Mouse (Mus musculus) induced T-regulatory cell, adult 2 months (primary cell): Measurements from ENCODE around the gene Adcyap1r1.

ENCODE experiments used
- DNase-seq: peaks from one replicate; pipeline ENCODE4 v3.0.0-alpha.2; 2012; ENCODE audit warnings: low read depth

The Adcyap1r1 gene

DNA sequence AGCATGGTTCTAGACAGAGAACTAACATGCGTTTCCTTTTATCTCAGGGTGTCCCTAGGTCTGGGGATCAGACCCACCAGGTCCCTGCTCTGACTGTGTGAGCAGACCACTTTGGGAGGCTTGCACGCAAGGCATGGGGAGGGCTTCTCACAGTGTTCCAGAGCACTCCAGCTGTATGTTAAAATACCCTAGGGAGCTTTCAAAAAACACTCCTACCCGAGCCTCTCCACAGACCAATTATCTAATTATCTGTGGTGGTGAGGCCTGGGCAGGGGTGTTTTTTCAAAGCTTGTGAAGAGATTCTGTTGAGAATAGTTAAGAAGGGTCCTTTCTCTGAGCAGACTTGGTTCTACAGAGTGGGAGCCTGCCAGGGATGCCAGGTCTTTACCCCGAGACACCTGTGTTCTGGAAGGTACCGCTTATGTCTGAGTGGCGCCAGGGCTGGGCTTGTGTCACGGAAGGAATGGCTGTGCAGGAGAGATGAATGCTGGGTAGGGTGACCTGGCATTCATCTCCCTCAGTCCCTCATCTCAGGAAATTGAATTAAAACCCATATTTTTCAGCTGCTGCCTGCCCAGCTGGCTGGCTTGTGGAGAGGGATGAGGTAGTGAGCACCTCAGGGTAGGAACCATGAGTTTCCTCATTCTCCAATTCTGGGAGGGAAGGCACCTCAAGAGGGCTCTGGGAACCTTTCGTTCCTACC is 2.7 kb upstream of the Adcyap1r1 start:
- no peak for DNase-seq

- no peak for DNase-seq
Observed at GRCm38 (mm10) chr6:55452381-55452780, 603 bp downstream of the Adcyap1r1 start.

DNA sequence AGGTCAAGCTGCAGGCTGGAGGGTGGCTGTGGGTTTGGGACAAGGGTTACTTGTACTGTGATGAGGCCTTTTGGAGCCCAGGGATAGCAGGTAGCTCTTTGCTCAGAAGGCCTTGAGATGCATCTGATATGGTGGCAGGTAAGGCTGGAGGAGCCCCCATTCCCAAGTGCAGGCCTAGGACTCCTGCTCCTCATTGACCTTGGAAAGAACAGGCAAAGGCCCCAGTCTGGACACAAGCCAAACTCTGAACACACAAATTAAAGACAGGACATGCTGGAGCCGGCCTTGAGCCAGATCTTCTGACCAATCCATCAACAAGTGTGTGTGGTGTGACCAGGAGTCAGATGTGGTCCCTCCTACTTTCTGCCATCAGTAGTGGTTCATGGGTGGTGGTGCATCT is 1.8 kb downstream of the Adcyap1r1 start:
- DNase-seq, result no peak

GRCm38 (mm10) chr6:55455641-55456040 is 3.9 kb downstream of the Adcyap1r1 start:
- DNase-seq, result no peak

GRCm38 (mm10) chr6:55457727-55458126 is 5.9 kb downstream of the Adcyap1r1 start:
- DNase-seq, result no peak

DNA sequence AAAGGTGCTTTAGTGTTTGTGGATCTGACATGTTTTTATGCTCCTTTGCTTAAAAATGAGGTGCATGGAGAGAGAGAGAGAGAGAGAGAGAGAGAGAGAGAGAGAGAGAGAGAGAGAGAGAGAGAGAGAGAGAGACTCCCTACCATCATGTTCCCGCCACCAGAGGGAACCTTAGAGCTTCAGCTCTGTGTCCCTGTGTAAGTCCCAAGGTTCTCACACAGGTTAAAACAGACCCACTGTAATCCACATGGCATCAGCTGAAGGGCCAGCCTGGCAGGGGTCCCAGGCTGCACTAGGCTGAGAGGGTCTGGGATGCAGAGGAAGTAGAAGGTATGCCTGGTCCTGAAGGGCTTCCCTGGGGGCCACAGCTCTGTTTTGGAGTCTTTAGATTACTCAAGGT is 6.4 kb downstream of the Adcyap1r1 start:
- DNase-seq, result no peak

DNA sequence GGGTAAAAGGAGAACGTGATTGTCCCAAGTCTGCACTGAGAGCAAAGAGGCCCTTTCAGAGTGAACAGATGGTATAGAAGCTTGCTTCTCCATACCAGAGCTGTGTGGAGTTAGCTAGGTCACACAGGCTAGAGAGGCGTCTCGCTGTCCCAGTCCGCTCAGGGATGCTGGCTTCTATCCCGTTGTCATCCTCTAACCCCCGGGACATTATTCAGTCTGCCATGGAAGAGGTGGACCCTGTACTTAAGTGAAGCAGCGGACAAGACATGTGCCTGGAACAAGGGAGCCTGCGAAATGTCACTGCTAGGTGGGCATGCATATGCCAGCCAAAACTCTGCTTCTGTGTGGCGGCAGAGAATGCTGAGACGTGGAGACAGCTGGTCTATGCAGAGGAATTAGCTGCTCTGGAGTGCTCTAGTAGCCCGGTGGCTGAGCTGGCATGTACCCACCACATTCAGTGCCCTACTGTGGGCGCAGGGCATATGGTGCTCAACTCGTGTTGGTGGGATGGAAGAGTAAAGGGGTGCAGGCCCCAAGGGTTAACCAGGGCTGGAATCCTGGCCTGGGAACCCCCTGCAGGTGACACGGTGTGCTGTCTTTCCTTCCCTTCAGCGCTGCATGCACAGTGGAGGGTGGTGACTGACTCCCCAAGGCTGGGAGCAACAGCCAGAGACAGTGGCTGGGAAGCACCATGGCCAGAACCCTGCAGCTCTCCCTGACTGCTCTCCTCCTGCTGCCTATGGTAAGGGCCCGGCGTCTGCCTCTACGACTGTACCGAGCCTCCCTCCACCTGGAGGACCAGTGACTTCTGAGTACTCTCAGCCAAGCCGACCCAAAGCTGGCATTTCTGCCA is 8.0 kb downstream of the Adcyap1r1 start:
- DNase-seq, result no peak

- peak; percentile 42 for DNase-seq
Observed at GRCm38 (mm10) chr6:55461141-55461540, 9.4 kb downstream of the Adcyap1r1 start.

DNA sequence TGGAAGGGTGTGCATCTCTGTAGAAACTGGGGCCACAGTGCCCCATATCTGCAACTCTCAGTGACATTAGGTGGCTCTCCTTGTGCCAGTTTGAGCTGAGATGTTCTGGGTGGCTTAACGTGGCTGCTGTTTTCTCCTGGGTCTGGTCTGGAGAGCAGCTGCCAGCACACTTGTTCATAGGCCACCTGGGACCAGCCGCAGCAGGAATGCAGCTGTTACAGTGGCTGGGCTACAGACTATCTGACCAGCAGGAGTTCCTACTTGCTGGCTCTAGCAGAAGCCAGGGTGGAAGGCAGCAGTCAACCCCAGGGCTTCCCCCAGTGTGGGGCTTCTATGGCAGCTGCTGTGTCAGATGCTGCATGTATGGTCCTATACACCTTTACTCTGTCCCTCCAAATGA is 9.9 kb downstream of the Adcyap1r1 start:
- DNase-seq, result no peak

- no peak for DNase-seq
Observed at GRCm38 (mm10) chr6:55462394-55462793, 10.6 kb downstream of the Adcyap1r1 start.

GRCm38 (mm10) chr6:55463966-55464365 is 12.2 kb downstream of the Adcyap1r1 start:
- DNase-seq, result no peak

GRCm38 (mm10) chr6:55465311-55465710 is 13.5 kb downstream of the Adcyap1r1 start:
- DNase-seq, result no peak

GRCm38 (mm10) chr6:55466301-55466761 is 14.6 kb downstream of the Adcyap1r1 start:
- DNase-seq, result no peak

GRCm38 (mm10) chr6:55470691-55471090 is 18.9 kb downstream of the Adcyap1r1 start:
- DNase-seq, result no peak

DNA sequence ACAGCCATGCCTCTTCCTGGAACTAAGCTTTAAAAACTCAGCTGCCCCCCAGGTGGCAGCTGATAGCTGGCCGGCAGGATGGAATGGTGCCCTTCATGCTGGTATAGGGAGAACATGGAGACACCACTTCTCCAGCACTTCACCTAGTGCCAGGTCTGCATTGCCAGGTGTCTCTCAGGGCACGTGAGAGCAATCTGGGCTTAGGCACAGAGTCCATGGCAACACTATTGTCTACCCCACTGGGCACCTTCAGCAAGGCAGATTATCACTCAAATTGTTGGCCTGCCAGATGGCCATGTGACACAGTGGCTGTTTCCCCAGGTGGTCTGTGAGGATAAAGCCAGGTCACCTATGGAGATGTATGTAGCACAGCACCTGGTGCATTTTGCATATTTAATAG is 20.6 kb downstream of the Adcyap1r1 start:
- no peak for DNase-seq

DNA sequence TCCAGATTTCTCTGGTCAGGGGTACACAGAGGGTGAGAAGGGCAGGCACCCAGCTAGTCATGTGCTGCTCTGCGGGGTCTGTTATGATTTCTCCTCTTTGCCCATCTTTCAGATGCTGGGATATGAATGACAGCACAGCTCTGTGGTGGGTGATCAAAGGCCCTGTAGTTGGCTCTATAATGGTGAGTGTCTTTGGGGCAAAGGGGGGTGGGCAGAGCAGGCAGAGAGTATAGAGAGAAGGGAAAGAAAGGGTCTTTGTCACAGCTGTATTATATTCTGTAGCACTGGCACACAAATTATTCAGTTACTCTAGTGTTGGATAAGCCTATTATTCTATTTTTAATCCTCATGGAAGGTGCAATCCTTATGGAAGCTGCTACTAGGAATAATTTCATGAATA is 29.2 kb downstream of the Adcyap1r1 start:
- no peak for DNase-seq

GRCm38 (mm10) chr6:55482471-55482870 is 30.7 kb downstream of the Adcyap1r1 start:
- no peak for DNase-seq

- no peak for DNase-seq
Observed at GRCm38 (mm10) chr6:55483360-55483759, 31.6 kb downstream of the Adcyap1r1 start.

DNA sequence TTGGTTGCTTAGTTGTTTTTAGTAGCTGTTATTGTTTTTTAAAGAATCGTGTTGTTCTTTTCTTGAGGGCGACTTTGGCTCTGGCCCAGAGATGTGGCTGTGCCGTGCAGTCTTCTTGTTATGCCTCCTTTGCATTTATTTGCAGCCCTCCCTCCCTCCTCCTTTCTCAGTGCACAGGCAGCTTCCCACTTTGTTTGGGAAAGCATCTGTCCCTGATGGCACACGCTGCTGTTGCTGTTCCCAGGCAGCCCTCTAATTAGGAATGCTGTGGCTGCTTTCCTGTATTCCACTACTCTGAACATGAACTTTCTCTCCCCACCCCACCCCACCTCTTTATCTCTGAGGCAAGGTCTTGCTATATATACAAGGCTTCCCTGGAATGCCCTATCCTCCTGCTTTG is 32.4 kb downstream of the Adcyap1r1 start:
- no peak for DNase-seq

- DNase-seq, result no peak
Observed at GRCm38 (mm10) chr6:55485216-55485615, 33.4 kb downstream of the Adcyap1r1 start.

DNA sequence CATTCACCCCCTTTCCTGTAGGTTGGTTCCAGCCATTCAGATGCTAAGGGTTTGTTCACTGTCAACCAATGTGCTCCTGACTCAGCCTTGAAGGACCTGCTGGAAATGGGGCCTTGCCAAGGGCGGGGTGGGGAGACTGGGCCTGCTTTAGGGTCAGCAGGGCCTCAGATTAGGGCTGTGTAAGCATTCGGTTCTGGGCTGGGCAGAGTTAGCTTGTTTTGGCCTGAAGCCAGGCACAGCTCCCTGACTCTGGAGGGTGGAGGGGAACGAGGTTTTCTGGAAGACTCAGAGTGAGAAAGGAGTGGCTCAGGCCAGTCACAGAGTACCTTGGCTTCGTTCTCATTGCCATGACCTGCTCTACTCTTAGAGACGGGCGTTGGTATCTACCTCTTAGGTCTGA is 35.9 kb downstream of the Adcyap1r1 start:
- DNase-seq, result no peak

DNA sequence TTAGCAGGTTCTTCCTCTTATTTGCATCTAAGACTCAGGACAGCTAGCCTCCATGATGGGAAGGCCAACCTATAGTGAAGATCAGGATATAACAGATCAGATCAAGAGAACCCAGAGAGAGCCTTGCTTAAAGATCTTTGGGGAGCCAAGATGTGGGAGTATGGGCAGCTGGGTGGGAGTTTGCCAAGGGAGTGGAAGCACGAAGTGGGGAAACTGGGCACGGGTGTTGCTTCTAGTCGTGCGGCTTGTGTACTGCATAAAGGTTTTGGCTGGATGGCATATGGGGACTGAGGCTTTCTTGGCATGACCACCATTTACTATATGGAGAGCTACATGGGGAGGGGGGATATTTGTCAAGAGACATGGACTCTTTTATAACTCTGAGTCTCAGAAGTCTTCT is 44.4 kb downstream of the Adcyap1r1 start:
- no peak for DNase-seq

GRCm38 (mm10) chr6:55498753-55499152 is 47.0 kb downstream of the Adcyap1r1 start:
- no peak for DNase-seq
